Mouse (Mus musculus) telencephalon, adult 2 months (tissue): Measurements from ENCODE around the gene Snap91.

ENCODE experiments used
- DNase-seq: peaks from one replicate; pipeline ENCODE4 v3.0.0-alpha.2; 2011; ENCODE audit warnings: low read depth, low spot score

The Snap91 gene

GRCm38 (mm10) chr9:86814340-86814739 lies 66.1 kb downstream of the Snap91 start:
- no peak for DNase-seq

GRCm38 (mm10) chr9:86813327-86813726 lies 67.1 kb downstream of the Snap91 start:
- DNase-seq, result no peak

GRCm38 (mm10) chr9:86810696-86811232 lies 69.7 kb downstream of the Snap91 start:
- DNase-seq, result no peak

GRCm38 (mm10) chr9:86810213-86810612 lies 70.2 kb downstream of the Snap91 start:
- no peak for DNase-seq

GRCm38 (mm10) chr9:86800600-86801163 lies 79.8 kb downstream of the Snap91 start:
- DNase-seq, result no peak

GRCm38 (mm10) chr9:86799099-86799498 lies 81.4 kb downstream of the Snap91 start:
- no peak for DNase-seq

GRCm38 (mm10) chr9:86798686-86799085 lies 81.8 kb downstream of the Snap91 start:
- DNase-seq, result no peak

GRCm38 (mm10) chr9:86798129-86798528 lies 82.3 kb downstream of the Snap91 start:
- no peak for DNase-seq

- DNase-seq, result no peak
Observed at GRCm38 (mm10) chr9:86797553-86797952, 82.9 kb downstream of the Snap91 start.

GRCm38 (mm10) chr9:86795236-86795635 lies 85.2 kb downstream of the Snap91 start:
- no peak for DNase-seq

- DNase-seq, result no peak
Observed at GRCm38 (mm10) chr9:86791927-86792326, 88.5 kb downstream of the Snap91 start.

- DNase-seq, result no peak
Observed at GRCm38 (mm10) chr9:86789186-86789585, 91.3 kb downstream of the Snap91 start.

- DNase-seq, result no peak
Observed at GRCm38 (mm10) chr9:86782836-86783235, 97.6 kb downstream of the Snap91 start.

- no peak for DNase-seq
Observed at GRCm38 (mm10) chr9:86781426-86781825, 99.0 kb downstream of the Snap91 start.

- DNase-seq, result no peak
Observed at GRCm38 (mm10) chr9:86778212-86778611, 102.2 kb downstream of the Snap91 start.

- DNase-seq, result no peak
Observed at GRCm38 (mm10) chr9:86777309-86777708, 103.1 kb downstream of the Snap91 start.

- no peak for DNase-seq
Observed at GRCm38 (mm10) chr9:86775374-86775773, 105.1 kb downstream of the Snap91 start.

GRCm38 (mm10) chr9:86773996-86774395 lies 106.5 kb downstream of the Snap91 start:
- no peak for DNase-seq

GRCm38 (mm10) chr9:86772897-86773296 lies 107.6 kb downstream of the Snap91 start:
- DNase-seq, result no peak

GRCm38 (mm10) chr9:86766991-86767390 lies 113.5 kb downstream of the Snap91 start:
- DNase-seq, result no peak

- DNase-seq, result no peak
Observed at GRCm38 (mm10) chr9:86764002-86764401, 116.5 kb downstream of the Snap91 start.

GRCm38 (mm10) chr9:86762477-86763376 lies 117.7 kb downstream of the Snap91 start:
- no peak for DNase-seq
